Mouse (Mus musculus): ENCODE results near the gene Prkn.

DNA sequence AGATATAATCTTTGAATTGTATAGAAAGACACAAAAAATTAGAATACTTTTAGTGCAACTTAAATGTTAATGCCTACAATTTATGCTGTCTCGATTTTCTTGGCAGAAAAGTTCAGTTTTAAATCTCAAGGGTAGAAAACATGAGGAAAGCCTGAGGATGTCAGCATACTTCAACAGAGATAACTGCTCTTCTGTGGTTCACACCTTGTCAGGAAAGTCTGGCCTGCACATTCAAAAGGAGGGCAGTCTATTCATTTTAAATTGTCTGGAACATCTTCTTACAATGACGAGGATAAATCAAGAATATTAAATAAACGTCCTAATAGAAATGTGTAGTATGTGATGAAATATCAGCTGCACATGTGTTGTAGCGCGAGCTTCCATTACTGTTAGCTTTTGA lies 38.8 kb downstream of the Prkn start:
- TF ChIP-seq CTCF (IDR thresholded peaks at IDR 0.05; ENCODE audit: low read depth, low read length) (no peak), GATA2 (IDR thresholded peaks at IDR 0.05; ENCODE audit: borderline replicate concordance, low read depth, low read length) (no peak), GATA1 (IDR thresholded peaks at IDR 0.05; ENCODE audit: borderline replicate concordance, low read length) (no peak), POLR2AphosphoS5 (IDR thresholded peaks at IDR 0.05; ENCODE audit: insufficient replicate concordance, low read depth, low read length) (no peak), TAL1 (conservative IDR thresholded peaks at IDR 0.05; ENCODE audit: low read depth, low read length) (no peak)

Data from G1E (cell line).